Mouse (Mus musculus): ENCODE data around the gene Slc19a1. TPM values are rescaled to one million over a fixed set of nuclear protein-coding genes. Genes with fewer than 3 reads are reported as not detected.

Gene Slc19a1
- total RNA-seq (2014; rRNA removed) = 24.3 and 36.7 TPM in 2 replicates
- 37.4 and 39.7 TPM in 2 replicates for polyA plus RNA-seq (2015; fragmentation: Nextera tagmentation; extraction: Ambion mirVana)

DNA sequence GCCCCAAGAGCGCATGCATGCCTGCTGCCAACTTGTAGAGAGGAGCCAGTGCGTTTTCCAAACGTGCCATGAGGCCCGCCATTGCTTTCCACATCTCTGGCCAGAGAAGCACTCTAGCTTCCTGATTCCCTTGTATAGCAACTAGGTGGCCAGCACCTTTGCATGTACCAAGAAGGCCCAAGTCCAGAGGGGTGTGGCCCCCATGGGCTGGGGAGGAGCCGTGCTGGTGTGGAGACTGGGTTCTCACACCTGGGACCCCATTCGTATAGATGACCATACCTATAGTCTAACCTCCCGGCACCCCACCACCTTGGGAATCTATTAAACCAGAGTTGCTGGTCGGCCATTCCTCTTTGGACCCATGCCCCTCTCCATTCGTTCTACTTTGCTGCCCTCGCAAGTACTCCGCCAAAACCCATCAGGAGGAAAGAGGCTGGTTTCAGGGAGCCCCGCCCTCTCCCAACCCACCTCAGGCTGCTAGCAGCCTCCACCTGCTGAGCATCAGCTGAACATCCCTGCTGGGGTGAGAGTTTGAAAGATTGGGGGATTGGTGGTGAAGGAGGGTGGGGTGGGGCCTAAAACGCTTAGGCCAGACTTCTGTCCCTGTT is at the start of gene Slc19a1:
Gene Slc19a1 (plus strand): TSS at position 474 of the 608 bp plus-strand sequence.
- H3K27ac ChIP-seq (ENCODE audit: low read depth, low read length) = peak within 1 kb of the TSS; percentile 87
- no peaks in the 10 kb centered on the region for H3K36me3 ChIP-seq (ENCODE audit: insufficient read depth)
- H3K27me3 ChIP-seq (ENCODE audit: insufficient read depth, low read length) = no peaks in the 10 kb centered on the region
- DNase-seq (no peak), ATAC-seq (no peak)
- H3K4me1 ChIP-seq (ENCODE audit: insufficient read depth) = peaks cover 15% of the 10 kb centered on the region
- peak within 1 kb of the TSS; percentile 97 for H3K4me2 ChIP-seq (ENCODE audit: low read depth)
- TF ChIP-seq CTCF (IDR thresholded peaks at IDR 0.05; ENCODE audit: low read depth) = no peak
- 45% methylated on average over 13 of the region's 13 CpGs for WGBS
- peak within 1 kb of the TSS; percentile 69 for H3K9ac ChIP-seq
- H3K9me3 ChIP-seq (ENCODE audit: low read length) = no peaks in the 10 kb centered on the region
- peak within 1 kb of the TSS; percentile 61 for H3K4me3 ChIP-seq (ENCODE audit: low read depth, low read length)

DNA sequence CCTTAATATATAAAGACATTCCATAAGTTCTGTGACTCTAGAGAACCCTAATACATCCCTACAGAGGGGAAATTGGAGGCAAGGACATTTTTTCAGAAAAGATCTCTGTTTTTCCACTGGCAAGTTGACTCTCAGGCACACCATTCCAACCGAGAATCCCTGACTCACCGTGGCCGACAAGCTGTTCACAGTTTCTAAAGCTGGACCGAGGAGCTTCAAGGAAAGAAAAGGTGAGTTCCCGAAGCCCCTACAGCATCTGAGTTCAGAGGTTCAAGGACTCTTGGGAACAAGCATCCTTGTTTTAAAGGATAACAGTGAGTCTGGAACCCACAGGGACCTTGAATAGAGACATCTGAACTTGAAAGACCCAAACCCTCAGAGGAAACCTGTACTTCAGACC is 43.5 kb upstream of the Slc19a1 start:
- no peak overlapping the region for H3K4me3 ChIP-seq (ENCODE audit: low read depth, low read length)
- DNase-seq (no peak), ATAC-seq (no peak)
- WGBS = 90% methylated on average over 5 of the region's 5 CpGs
- H3K9me3 ChIP-seq (ENCODE audit: low read length) = no peaks in the 10 kb centered on the region
- TF ChIP-seq CTCF (IDR thresholded peaks at IDR 0.05; ENCODE audit: low read depth) = no peak
- H3K27me3 ChIP-seq (ENCODE audit: insufficient read depth, low read length) = no peaks in the 10 kb centered on the region
- H3K4me2 ChIP-seq (ENCODE audit: low read depth) = no peak overlapping the region
- H3K4me1 ChIP-seq (ENCODE audit: insufficient read depth) = no peaks in the 10 kb centered on the region
- no peak overlapping the region for H3K27ac ChIP-seq (ENCODE audit: low read depth, low read length)
- H3K9ac ChIP-seq = no peak overlapping the region
- H3K36me3 ChIP-seq (ENCODE audit: insufficient read depth) = no peaks in the 10 kb centered on the region

- 54% methylated on average over 3 of the region's 3 CpGs for WGBS
- DNase-seq = no peak
- TF ChIP-seq CTCF (IDR thresholded peaks at IDR 0.05; ENCODE audit: low read depth) = no peak
These were observed 39.6 kb upstream of the Slc19a1 start for GRCm38 (mm10) chr10:76992456-76992855.

DNA sequence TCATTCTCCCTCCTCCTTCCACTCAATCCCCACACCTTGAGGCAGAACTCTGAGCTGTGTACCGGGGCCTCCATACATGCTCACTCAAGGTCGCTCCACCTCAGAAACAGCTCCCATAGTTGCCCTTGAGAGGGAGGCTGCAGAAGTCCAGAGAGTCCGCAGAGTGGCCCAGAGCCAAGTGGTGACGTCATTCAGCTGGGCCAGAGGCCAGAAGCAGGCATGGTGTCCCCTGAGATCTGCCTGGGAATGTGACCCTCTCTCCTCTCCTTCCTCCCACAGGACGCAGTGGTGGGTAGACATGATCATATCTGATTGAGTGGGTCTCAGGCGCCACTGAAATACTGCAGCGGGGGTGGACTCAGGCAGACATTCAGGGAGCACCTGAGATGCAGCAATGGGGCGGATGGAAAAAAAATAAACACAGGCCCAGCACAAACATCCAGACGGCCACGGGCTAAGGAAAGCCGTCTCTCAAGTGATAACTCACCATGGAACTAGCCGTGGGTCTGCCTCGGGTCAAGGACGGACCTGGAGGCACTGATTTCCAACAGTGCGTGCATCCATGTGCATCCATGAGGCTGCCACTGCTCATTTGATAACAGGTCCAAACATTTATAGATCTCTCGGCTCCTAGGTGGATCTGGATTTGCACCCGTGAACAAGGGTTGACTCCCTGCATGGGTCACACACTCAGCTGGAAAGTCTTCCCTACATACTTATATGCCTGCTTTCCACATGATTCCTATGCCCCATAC is 34.1 kb upstream of the Slc19a1 start:
- WGBS = 72% methylated on average over 17 of the region's 17 CpGs
- Histone ChIP-seq H3K4me2 (ENCODE audit: low read depth) (no peak overlapping the region), H3K27me3 (ENCODE audit: insufficient read depth, low read length) (no peaks in the 10 kb centered on the region), H3K36me3 (ENCODE audit: insufficient read depth) (no peaks in the 10 kb centered on the region), H3K9ac (no peak overlapping the region), H3K9me3 (ENCODE audit: low read length) (no peaks in the 10 kb centered on the region), H3K4me1 (ENCODE audit: insufficient read depth) (no peaks in the 10 kb centered on the region), H3K27ac (ENCODE audit: low read depth, low read length) (no peak overlapping the region), H3K4me3 (ENCODE audit: low read depth, low read length) (no peak overlapping the region)
- DNase-seq (no peak), ATAC-seq (no peak)
- TF ChIP-seq CTCF (IDR thresholded peaks at IDR 0.05; ENCODE audit: low read depth) = no peak

More at GRCm38 (mm10) chr10:76992456-76992855, 39.6 kb upstream of the Slc19a1 start:
- no peaks in the 10 kb centered on the region for H3K4me1 ChIP-seq (ENCODE audit: insufficient read depth)
- H3K27ac ChIP-seq (ENCODE audit: low read depth, low read length) = no peak overlapping the region
- no peaks in the 10 kb centered on the region for H3K36me3 ChIP-seq (ENCODE audit: insufficient read depth)
- no peak overlapping the region for H3K9ac ChIP-seq
- H3K4me3 ChIP-seq (ENCODE audit: low read depth, low read length) = no peak overlapping the region
- H3K4me2 ChIP-seq (ENCODE audit: low read depth) = no peak overlapping the region
- H3K27me3 ChIP-seq (ENCODE audit: insufficient read depth, low read length) = no peaks in the 10 kb centered on the region
- no peaks in the 10 kb centered on the region for H3K9me3 ChIP-seq (ENCODE audit: low read length)
- no peak for ATAC-seq

DNA sequence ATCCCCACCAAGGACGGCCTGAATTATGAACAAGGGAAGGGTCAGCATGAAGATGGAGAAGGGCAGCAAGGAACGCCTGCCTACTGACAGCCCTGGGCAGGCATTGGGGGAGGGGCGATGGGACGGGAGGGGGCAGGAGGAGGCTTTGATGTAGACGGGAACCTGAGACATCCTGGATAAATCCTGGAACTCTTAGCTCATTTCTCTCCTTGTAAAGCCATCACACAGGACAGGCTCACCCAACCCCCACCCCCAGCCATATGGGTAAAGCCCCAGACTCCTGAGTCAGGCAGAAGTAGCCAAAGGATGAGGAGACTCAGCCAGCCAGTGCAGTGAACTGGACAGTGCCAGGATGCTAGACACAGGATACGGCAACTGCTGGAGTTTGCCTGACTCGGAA is 27.1 kb upstream of the Slc19a1 start:
- Histone ChIP-seq H3K4me2 (ENCODE audit: low read depth) (no peak overlapping the region), H3K9ac (no peak overlapping the region), H3K9me3 (ENCODE audit: low read length) (no peaks in the 10 kb centered on the region), H3K27ac (ENCODE audit: low read depth, low read length) (no peak overlapping the region), H3K4me1 (ENCODE audit: insufficient read depth) (peaks cover 4% of the 10 kb centered on the region; the same call in 1 of the 2 replicates), H3K36me3 (ENCODE audit: insufficient read depth) (no peaks in the 10 kb centered on the region), H3K27me3 (ENCODE audit: insufficient read depth, low read length) (no peaks in the 10 kb centered on the region), H3K4me3 (ENCODE audit: low read depth, low read length) (no peak overlapping the region)
- 43% methylated on average over 7 of the region's 7 CpGs for WGBS
- ATAC-seq = no peak
- no peak for DNase-seq
- TF ChIP-seq CTCF (IDR thresholded peaks at IDR 0.05; ENCODE audit: low read depth) = no peak

DNA sequence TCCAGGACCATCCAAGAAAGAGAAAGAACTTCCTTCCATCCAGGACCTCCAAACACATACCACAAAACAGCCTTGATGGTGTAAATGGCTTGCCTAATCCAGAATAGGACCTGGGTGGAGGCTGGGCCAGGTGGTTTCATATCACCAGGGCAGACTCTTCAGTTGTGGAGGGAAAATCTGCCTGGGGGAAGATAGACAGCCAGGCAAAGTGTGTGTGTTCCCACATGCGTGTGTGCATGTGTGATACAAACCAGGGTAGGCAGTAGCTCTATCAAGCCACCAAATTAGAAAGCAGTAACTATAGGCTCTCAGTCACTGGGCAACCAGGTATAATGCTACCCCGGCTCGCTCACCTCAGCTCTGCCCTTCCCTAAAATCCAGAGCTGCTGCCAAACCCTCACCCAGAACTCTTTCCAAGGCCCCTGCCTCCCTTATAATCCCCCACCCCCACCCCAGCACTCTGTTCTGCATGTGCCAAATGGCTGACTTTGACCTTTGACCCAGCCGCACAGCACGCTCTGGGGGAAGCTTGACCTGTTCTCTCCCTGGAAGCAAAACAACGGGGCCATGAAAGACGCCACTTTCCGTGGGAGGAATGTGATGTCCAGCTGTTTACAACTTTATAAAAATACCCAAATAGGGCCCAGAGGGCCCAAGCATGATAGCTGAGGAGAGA is 24.5 kb upstream of the Slc19a1 start:
- WGBS = 42% methylated on average over 8 of the region's 8 CpGs
- H3K4me3 ChIP-seq (ENCODE audit: low read depth, low read length) = no peak overlapping the region
- ATAC-seq = no peak
- H3K4me2 ChIP-seq (ENCODE audit: low read depth) = no peak overlapping the region
- no peaks in the 10 kb centered on the region for H3K27me3 ChIP-seq (ENCODE audit: insufficient read depth, low read length)
- no peaks in the 10 kb centered on the region for H3K9me3 ChIP-seq (ENCODE audit: low read length)
- no peak for DNase-seq
- H3K27ac ChIP-seq (ENCODE audit: low read depth, low read length) = no peak overlapping the region
- H3K4me1 ChIP-seq (ENCODE audit: insufficient read depth) = peaks cover 4% of the 10 kb centered on the region; the same call in 1 of the 2 replicates
- no peaks in the 10 kb centered on the region for H3K36me3 ChIP-seq (ENCODE audit: insufficient read depth)
- H3K9ac ChIP-seq = no peak overlapping the region
- no peak for TF ChIP-seq CTCF (IDR thresholded peaks at IDR 0.05; ENCODE audit: low read depth)

All from forebrain, postnatal 0 days (tissue).